Mouse (Mus musculus): ENCODE measurements around the gene Sema3c. TPM values are rescaled to one million over a fixed set of nuclear protein-coding genes. Genes with fewer than 3 reads are reported as not detected.

The Sema3c gene
- polyA plus RNA-seq, 1 experiment from 2014 or later: 19.8 TPM

DNA sequence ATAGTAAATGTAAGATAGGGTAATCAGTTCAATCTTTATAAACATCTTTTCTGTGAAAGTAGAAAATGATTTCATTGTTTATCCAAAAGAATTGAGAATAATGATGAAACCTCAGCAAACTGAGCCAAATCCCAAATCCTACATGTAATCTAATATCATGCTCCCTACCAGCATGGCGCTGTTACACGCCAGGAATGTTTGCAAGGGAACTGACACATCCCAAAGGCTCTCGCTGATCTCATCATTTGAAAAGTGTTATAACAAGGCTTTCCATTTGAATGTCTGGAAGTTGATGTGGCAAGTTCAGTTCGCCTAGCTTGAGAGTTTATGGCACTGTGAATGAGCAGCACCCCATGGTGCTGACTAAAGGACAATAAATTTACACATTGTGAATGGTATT is 145.9 kb downstream of the Sema3c start:
- no peaks in the 10 kb centered on the region; the same call in 1 of the 2 replicates for H3K4me1 ChIP-seq (ENCODE audit: control insufficient read depth, insufficient read depth, low read length)
- no peaks in the 10 kb centered on the region for H3K9me3 ChIP-seq (replicated peaks; ENCODE audit: control insufficient read depth, low read length)
- H3K4me2 ChIP-seq (ENCODE audit: low read length): no peak overlapping the region
- WGBS: 77% methylated on average over 4 of the region's 4 CpGs
- H3K36me3 ChIP-seq (ENCODE audit: control insufficient read depth, insufficient read depth, low read length): no peaks in the 10 kb centered on the region
- H3K4me3 ChIP-seq (ENCODE audit: low read depth, low read length): no peak overlapping the region
- no peaks in the 10 kb centered on the region for H3K27me3 ChIP-seq (replicated peaks; ENCODE audit: control insufficient read depth, insufficient read depth, low read length)
- H3K9ac ChIP-seq (ENCODE audit: low read length): no peak overlapping the region
- DNase-seq (ENCODE audit: low spot score): no peak
- H3K27ac ChIP-seq (ENCODE audit: low read depth, low read length): no peak overlapping the region
- no peak for ATAC-seq

DNA sequence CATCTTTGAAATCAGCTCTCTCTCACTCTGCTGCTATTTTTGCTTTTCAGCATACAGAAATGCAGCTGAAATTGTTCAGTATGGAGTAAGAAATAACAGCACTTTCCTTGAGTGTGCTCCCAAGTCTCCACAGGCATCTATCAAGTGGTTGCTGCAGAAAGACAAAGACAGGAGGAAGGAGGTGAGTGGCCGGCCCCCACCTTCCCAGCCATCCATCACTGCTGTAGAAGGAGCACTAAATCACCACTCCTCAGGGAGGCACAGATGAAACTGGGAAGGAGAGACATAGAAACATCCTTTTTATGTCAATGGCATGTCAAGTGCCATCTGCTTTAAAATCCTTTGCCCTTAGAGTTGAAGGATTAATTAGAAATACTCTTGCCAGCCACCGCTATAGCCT is 149.9 kb downstream of the Sema3c start:
- ATAC-seq (peak; percentile 61), DNase-seq (ENCODE audit: low spot score) (peak; percentile 37)
- Histone ChIP-seq H3K36me3 (ENCODE audit: control insufficient read depth, insufficient read depth, low read length) (no peaks in the 10 kb centered on the region), H3K27ac (ENCODE audit: low read depth, low read length) (no peak overlapping the region), H3K27me3 (replicated peaks; ENCODE audit: control insufficient read depth, insufficient read depth, low read length) (no peaks in the 10 kb centered on the region), H3K4me1 (ENCODE audit: control insufficient read depth, insufficient read depth, low read length) (no peaks in the 10 kb centered on the region; the same call in 1 of the 2 replicates), H3K9ac (ENCODE audit: low read length) (no peak overlapping the region), H3K4me2 (ENCODE audit: low read length) (no peak overlapping the region), H3K4me3 (ENCODE audit: low read depth, low read length) (no peak overlapping the region), H3K9me3 (replicated peaks; ENCODE audit: control insufficient read depth, low read length) (no peaks in the 10 kb centered on the region)
- 39% methylated on average over 2 of the region's 2 CpGs for WGBS

DNA sequence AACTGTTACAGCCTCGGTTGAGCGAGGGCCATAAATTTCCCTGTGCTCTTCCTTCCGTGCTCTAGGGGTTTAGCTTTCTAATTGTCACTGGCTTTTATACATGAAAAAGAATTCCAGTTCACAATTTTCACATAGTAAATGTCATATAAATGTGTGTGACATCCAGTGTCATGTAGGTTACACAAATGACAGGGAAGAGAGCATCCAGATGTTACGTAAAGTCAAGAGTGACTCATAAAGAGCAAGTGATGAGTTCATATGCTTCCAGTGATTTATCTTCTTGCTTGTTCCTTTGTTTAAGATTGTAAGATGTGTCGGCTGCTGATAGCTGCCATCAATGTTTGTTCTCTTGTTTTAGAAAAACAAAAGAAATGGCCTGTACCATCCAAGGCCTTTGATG is 154.0 kb downstream of the Sema3c start:
- Histone ChIP-seq H3K36me3 (ENCODE audit: control insufficient read depth, insufficient read depth, low read length) (no peaks in the 10 kb centered on the region), H3K4me1 (ENCODE audit: control insufficient read depth, insufficient read depth, low read length) (no peaks in the 10 kb centered on the region; the same call in 1 of the 2 replicates), H3K4me3 (ENCODE audit: low read depth, low read length) (no peak overlapping the region), H3K27me3 (replicated peaks; ENCODE audit: control insufficient read depth, insufficient read depth, low read length) (no peaks in the 10 kb centered on the region), H3K9ac (ENCODE audit: low read length) (no peak overlapping the region), H3K27ac (ENCODE audit: low read depth, low read length) (no peak overlapping the region), H3K9me3 (replicated peaks; ENCODE audit: control insufficient read depth, low read length) (no peaks in the 10 kb centered on the region), H3K4me2 (ENCODE audit: low read length) (no peak overlapping the region)
- ATAC-seq: no peak
- 95% methylated on average over 5 of the region's 5 CpGs for WGBS
- DNase-seq (ENCODE audit: low spot score): no peak

DNA sequence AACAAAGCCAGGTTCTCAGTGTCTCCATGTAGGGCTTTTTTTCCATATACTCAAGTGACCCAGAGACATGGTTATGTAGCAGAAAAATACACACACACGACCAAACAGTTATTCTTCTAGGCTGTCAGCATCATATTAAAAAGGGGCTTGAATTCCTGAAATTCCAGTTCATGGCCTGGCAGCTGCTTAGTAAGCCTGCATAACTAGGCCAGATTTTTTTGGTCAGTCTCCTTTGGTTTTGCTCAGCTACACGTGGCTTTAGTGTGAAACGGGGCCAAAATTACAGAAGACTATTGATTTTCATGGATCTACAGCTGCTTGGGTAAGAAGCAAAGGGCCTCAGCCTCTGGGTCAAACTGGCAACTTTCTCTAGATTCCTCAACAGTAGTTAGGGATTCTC is 165.7 kb downstream of the Sema3c start:
- Histone ChIP-seq H3K36me3 (ENCODE audit: control insufficient read depth, insufficient read depth, low read length) (no peaks in the 10 kb centered on the region), H3K9me3 (replicated peaks; ENCODE audit: control insufficient read depth, low read length) (no peaks in the 10 kb centered on the region), H3K27ac (ENCODE audit: low read depth, low read length) (no peak overlapping the region), H3K9ac (ENCODE audit: low read length) (no peak overlapping the region), H3K4me1 (ENCODE audit: control insufficient read depth, insufficient read depth, low read length) (no peaks in the 10 kb centered on the region), H3K4me2 (ENCODE audit: low read length) (no peak overlapping the region), H3K4me3 (ENCODE audit: low read depth, low read length) (no peak overlapping the region), H3K27me3 (replicated peaks; ENCODE audit: control insufficient read depth, insufficient read depth, low read length) (no peaks in the 10 kb centered on the region)
- 73% methylated on average over 3 of the region's 3 CpGs for WGBS
- ATAC-seq: no peak
- DNase-seq (ENCODE audit: low spot score): no peak

DNA sequence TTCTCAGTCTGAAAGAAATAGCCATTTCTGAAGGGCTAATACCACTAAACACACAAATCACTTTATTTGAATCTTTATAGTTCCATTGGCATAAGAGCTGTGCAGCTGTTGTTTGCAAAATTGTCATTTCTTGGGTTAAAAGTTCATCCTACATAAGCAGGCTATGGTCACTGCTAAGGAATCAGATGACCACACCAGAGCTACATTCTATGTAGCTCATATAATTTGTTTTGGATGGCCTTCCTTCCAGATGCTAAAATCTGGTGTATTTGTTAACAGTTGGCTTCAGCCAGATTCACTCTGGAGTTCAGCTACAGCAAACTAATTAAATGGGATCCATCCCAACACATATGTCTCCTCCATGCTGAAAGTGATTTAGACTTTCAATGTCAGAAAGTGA is 172.4 kb downstream of the Sema3c start:
- Histone ChIP-seq H3K9me3 (replicated peaks; ENCODE audit: control insufficient read depth, low read length) (no peaks in the 10 kb centered on the region), H3K4me3 (ENCODE audit: low read depth, low read length) (no peak overlapping the region), H3K4me2 (ENCODE audit: low read length) (no peak overlapping the region), H3K36me3 (ENCODE audit: control insufficient read depth, insufficient read depth, low read length) (no peaks in the 10 kb centered on the region), H3K9ac (ENCODE audit: low read length) (no peak overlapping the region), H3K27ac (ENCODE audit: low read depth, low read length) (no peak overlapping the region), H3K4me1 (ENCODE audit: control insufficient read depth, insufficient read depth, low read length) (no peaks in the 10 kb centered on the region), H3K27me3 (replicated peaks; ENCODE audit: control insufficient read depth, insufficient read depth, low read length) (no peaks in the 10 kb centered on the region)
- ATAC-seq (no peak), DNase-seq (ENCODE audit: low spot score) (no peak)

DNA sequence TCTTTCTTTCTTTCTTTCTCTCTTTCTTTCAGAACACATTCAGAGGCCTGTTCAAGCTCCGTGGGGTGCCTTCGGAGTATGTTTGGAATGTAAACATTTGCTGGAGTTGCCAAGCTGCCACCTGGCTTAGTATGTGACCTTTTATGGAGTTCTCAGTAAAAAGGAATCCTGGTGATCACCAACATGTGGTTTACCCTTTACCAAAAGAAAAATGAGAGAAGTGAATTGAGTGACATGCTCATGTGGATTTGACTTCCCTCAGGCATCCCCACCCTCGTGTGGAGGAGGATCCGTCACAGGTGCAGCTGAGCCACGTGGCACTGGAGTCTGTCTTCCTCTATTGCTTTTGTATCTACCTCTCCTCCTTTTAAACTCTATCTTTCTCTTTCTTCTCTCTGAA is 173.1 kb downstream of the Sema3c start:
- H3K36me3 ChIP-seq (ENCODE audit: control insufficient read depth, insufficient read depth, low read length): no peaks in the 10 kb centered on the region
- DNase-seq (ENCODE audit: low spot score): no peak
- no peak overlapping the region for H3K9ac ChIP-seq (ENCODE audit: low read length)
- ATAC-seq: no peak
- no peaks in the 10 kb centered on the region for H3K27me3 ChIP-seq (replicated peaks; ENCODE audit: control insufficient read depth, insufficient read depth, low read length)
- no peaks in the 10 kb centered on the region for H3K4me1 ChIP-seq (ENCODE audit: control insufficient read depth, insufficient read depth, low read length)
- H3K9me3 ChIP-seq (replicated peaks; ENCODE audit: control insufficient read depth, low read length): no peaks in the 10 kb centered on the region
- no peak overlapping the region for H3K4me3 ChIP-seq (ENCODE audit: low read depth, low read length)
- no peak overlapping the region for H3K27ac ChIP-seq (ENCODE audit: low read depth, low read length)
- H3K4me2 ChIP-seq (ENCODE audit: low read length): no peak overlapping the region
- WGBS: 34% methylated on average over 5 of the region's 5 CpGs

DNA sequence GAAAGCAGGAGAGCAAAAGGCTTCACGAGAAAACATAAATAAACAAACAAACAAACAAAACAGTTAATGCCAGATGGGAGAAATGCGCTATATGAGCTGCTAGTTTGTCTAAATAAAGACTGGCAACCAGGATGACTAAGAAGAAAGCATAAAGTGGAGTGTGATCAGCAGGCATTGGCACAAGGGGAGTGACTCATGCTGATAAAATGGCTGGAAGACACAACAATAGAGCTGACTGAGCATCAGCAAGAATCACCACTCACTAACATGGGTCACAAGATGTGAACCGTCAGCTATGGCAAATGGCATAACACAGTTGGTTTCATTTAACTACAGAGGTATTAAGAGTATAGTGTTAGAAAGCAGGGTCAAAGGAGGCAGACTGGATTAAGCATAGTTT is 174.2 kb downstream of the Sema3c start:
- WGBS: 70% methylated on average over 3 of the region's 3 CpGs
- Histone ChIP-seq H3K36me3 (ENCODE audit: control insufficient read depth, insufficient read depth, low read length) (no peaks in the 10 kb centered on the region), H3K9ac (ENCODE audit: low read length) (no peak overlapping the region), H3K4me3 (ENCODE audit: low read depth, low read length) (no peak overlapping the region), H3K4me2 (ENCODE audit: low read length) (no peak overlapping the region), H3K27me3 (replicated peaks; ENCODE audit: control insufficient read depth, insufficient read depth, low read length) (no peaks in the 10 kb centered on the region), H3K9me3 (replicated peaks; ENCODE audit: control insufficient read depth, low read length) (no peaks in the 10 kb centered on the region), H3K27ac (ENCODE audit: low read depth, low read length) (no peak overlapping the region), H3K4me1 (ENCODE audit: control insufficient read depth, insufficient read depth, low read length) (no peaks in the 10 kb centered on the region)
- ATAC-seq (no peak), DNase-seq (ENCODE audit: low spot score) (no peak)

DNA sequence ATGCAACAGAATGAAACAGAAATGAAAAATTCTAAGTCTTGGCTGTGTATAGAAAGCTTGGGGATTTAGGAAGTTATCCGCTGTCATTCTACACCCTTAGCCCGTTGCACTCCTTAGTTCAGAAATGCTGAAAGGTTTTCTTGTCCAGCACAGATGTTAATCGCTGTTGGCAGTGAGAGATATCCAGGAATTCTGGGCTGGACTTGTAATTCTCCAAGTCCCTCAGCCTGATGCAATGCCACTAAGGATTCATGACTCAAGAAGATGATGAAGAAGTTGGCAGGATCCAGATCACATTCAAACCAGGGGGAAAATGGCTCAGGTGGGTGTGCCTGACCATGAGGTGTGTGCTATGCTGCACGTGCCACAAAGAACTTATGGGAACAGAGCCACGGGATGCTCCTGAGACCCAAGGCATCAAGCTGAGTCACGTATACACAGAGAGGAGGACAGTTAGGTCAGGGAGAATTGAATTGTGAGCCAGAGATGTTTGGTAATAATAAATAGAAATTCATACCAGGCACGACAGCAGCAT is 179.5 kb downstream of the Sema3c start:
- Histone ChIP-seq H3K4me2 (ENCODE audit: low read length) (no peak overlapping the region), H3K4me3 (ENCODE audit: low read depth, low read length) (no peak overlapping the region), H3K9me3 (replicated peaks; ENCODE audit: control insufficient read depth, low read length) (no peaks in the 10 kb centered on the region), H3K9ac (ENCODE audit: low read length) (no peak overlapping the region), H3K27me3 (replicated peaks; ENCODE audit: control insufficient read depth, insufficient read depth, low read length) (no peaks in the 10 kb centered on the region), H3K27ac (ENCODE audit: low read depth, low read length) (no peak overlapping the region), H3K36me3 (ENCODE audit: control insufficient read depth, insufficient read depth, low read length) (no peaks in the 10 kb centered on the region), H3K4me1 (ENCODE audit: control insufficient read depth, insufficient read depth, low read length) (no peaks in the 10 kb centered on the region)
- ATAC-seq (no peak), DNase-seq (ENCODE audit: low spot score) (no peak)
- WGBS: 91% methylated on average over 7 of the region's 7 CpGs

DNA sequence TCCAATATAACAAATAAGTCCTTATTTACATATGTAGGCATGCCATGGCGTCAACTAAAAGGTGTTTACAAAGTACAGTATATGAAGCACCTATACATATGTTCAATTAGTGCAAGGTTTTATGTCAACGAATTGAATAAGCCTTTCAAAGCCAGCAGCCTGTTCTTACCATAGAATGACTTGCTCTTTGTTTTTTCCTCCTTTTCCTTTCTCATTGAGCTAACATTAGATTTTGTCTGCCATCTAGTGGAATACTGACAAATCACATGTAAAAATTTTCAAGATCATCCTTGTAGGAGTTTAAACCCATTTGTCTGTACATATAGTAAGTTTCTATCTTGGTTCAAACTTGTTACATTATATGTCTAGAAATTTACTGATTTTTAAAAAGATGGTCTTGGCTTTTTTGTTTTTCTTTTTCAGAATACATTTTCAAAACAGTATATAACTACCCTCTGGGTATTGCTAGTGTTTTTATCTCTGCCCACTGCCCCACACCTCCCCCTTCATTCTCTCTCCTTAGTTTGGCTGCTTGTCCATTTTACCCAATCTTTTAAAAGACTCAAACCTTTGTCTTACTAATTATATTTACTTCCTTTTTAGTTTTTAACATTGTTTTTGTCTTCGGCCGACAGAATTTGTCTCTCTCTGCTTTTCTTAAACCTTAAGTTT is 192.1 kb downstream of the Sema3c start:
- Histone ChIP-seq H3K27ac (ENCODE audit: low read depth, low read length) (no peak overlapping the region), H3K4me3 (ENCODE audit: low read depth, low read length) (no peak overlapping the region), H3K4me2 (ENCODE audit: low read length) (no peak overlapping the region), H3K9me3 (replicated peaks; ENCODE audit: control insufficient read depth, low read length) (no peaks in the 10 kb centered on the region), H3K27me3 (replicated peaks; ENCODE audit: control insufficient read depth, insufficient read depth, low read length) (no peaks in the 10 kb centered on the region), H3K4me1 (ENCODE audit: control insufficient read depth, insufficient read depth, low read length) (no peaks in the 10 kb centered on the region), H3K36me3 (ENCODE audit: control insufficient read depth, insufficient read depth, low read length) (no peaks in the 10 kb centered on the region), H3K9ac (ENCODE audit: low read length) (no peak overlapping the region)
- peak; percentile 90 for DNase-seq (ENCODE audit: low spot score)
- WGBS: 52% methylated on average over 4 of the region's 4 CpGs
- peak; percentile 78 for ATAC-seq

Data from forebrain, embryonic 14.5 days (tissue).